Mouse (Mus musculus): ENCODE data around the gene Gm17604. TPM values are rescaled to one million over a fixed set of nuclear protein-coding genes. Genes with fewer than 3 reads are reported as not detected.

Gene Gm17604
- polyA plus RNA-seq, 1 experiment from 2014 or later, result not detected

DNA sequence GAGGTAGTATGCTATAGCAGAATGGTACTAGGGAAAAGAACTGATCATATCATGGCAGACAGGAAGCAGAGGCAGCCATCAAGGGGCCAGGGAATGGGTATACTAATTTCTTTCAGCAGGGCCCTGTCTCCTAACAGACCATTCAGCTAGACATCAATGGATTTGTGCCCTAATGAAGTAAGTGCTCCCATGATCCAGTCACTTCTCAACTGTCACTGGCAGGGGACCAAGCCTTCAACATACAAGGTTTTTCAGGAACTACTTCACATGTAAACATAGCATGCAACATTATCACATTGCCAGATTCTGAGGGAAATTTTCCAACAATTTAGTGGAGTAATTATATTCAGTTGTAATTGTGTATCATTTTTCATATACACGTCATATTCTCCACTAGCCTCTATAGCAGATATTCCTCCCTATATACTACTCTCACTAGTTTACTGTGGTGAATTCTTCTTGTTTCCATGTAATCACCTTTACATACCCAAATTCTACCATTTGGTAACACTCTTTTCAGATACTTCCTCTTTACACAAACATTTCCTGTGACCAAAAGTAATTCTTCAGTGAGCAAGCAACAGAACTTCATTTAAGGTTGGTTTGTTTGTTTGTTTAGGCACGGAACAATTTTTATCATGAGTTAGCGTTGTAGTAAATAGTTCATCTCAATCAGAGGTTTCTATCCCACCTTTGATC lies 38.7 kb downstream of the Gm17604 start:
- H3K9ac ChIP-seq (ENCODE audit: low read length), result no peak overlapping the region
- WGBS, result 81% methylated on average over 3 of the region's 3 CpGs
- ATAC-seq (ENCODE audit: low FRiP score, low TSS enrichment), result no peak
- TF ChIP-seq EP300 (optimal IDR thresholded peaks at IDR 0.05), result no peak
- no peak for TF ChIP-seq CTCF (IDR thresholded peaks at IDR 0.05; ENCODE audit: low read depth)
- no peaks in the 10 kb centered on the region for H3K27me3 ChIP-seq (ENCODE audit: control insufficient read depth, insufficient read depth, low read length)
- H3K36me3 ChIP-seq (ENCODE audit: control insufficient read depth, insufficient read depth, low read length), result no peaks in the 10 kb centered on the region
- no peak overlapping the region for H3K27ac ChIP-seq (replicated peaks)
- no peak overlapping the region for H3K4me3 ChIP-seq (ENCODE audit: low read depth, low read length)
- no peaks in the 10 kb centered on the region for H3K4me1 ChIP-seq (replicated peaks; ENCODE audit: control insufficient read depth, insufficient read depth)
- no peak for DNase-seq (ENCODE audit: low spot score)
- no peak overlapping the region for H3K4me2 ChIP-seq (replicated peaks; ENCODE audit: low read depth)
- H3K9me3 ChIP-seq (ENCODE audit: control insufficient read depth, low read length), result no peaks in the 10 kb centered on the region

Other genes starting within 250 kb of the Gm17604 start
- gene Mospd2, start 24.5 kb downstream of the Gm17604 start, polyA plus RNA-seq (2015; fragmentation: Nextera tagmentation; extraction: Ambion mirVana), result 18.4 and 19.4 TPM in 2 replicates
- 3.7 and 4.3 TPM in 2 replicates for gene Fancb, start 24.2 kb downstream of the Gm17604 start, polyA plus RNA-seq (2015; fragmentation: Nextera tagmentation; extraction: Ambion mirVana)

Data from stomach, postnatal 0 days (tissue).